Mouse (Mus musculus) lung, embryonic 14.5 days (tissue): ENCODE data around the gene Inpp5a. TPM values are rescaled to one million over a fixed set of nuclear protein-coding genes. Genes with fewer than 3 reads are reported as not detected.

Experiments used
- ATAC-seq: fragments of 200-750 bp; cut with Nextera tagmentation; 2 replicates; pipeline ENCODE4 v1.8.0; 2017; ENCODE audit warnings: mild to moderate bottlenecking, moderate TSS enrichment, moderate library complexity; ENCODE audit not compliant: insufficient read depth
- DNase-seq: peaks from one replicate; pipeline ENCODE4 v3.0.0-alpha.2; 2015
- H3K27ac ChIP-seq: fragments of 300-500 bp; sonication (generic); 2 replicates; pipeline ENCODE4 v1.5.1; 2014; ENCODE audit warnings: low read depth, mild to moderate bottlenecking, moderate library complexity
- H3K27me3 ChIP-seq: fragments of 300-500 bp; sonication (generic); 2 replicates; pipeline ENCODE4 v1.6.1; 2014; ENCODE audit warnings: low read length, control low read depth; ENCODE audit not compliant: insufficient read depth
- H3K36me3 ChIP-seq: fragments of 300-500 bp; sonication (generic); 2 replicates; pipeline ENCODE4 v1.6.1; 2014; ENCODE audit warnings: control low read depth; ENCODE audit not compliant: insufficient read depth
- H3K4me1 ChIP-seq: fragments of 300-500 bp; sonication (generic); 2 replicates; pipeline ENCODE4 v1.6.1; 2014; ENCODE audit warnings: antibody characterized with exemption, control low read depth; ENCODE audit not compliant: insufficient read depth
- H3K4me2 ChIP-seq: fragments of 300-500 bp; sonication (generic); 2 replicates; pipeline ENCODE4 v1.6.1; 2014; ENCODE audit warnings: mild to moderate bottlenecking
- H3K4me3 ChIP-seq: fragments of 300-500 bp; sonication (generic); 2 replicates; pipeline ENCODE4 v1.5.1; 2014; ENCODE audit warnings: low read depth, low read length
- H3K9ac ChIP-seq: fragments of 300-500 bp; sonication (generic); 2 replicates; pipeline ENCODE4 v1.6.1; 2014
- H3K9me3 ChIP-seq: fragments of 300-500 bp; sonication (generic); 2 replicates; pipeline ENCODE4 v1.6.1; 2016; ENCODE audit warnings: low read depth, low read length, control low read depth
- CTCF ChIP-seq: IDR thresholded peaks from 2 replicates; pipeline ENCODE4 v1.5.1; 2016; ENCODE audit warnings: antibody characterized with exemption, low read depth
- WGBS: fragments of 180-500 bp; shearing (Covaris S2); extraction: QIAGEN DNeasy Blood & Tissue Kit; methylation state at CpG from one replicate; pipeline ENCODE4 v1.1.7; 2014; 5-methylcytosine and 5-hydroxymethylcytosine counted together
- polyA plus RNA-seq: library from polyadenylated mRNA; unstranded; fragments of >200 nt; fragmentation: Nextera tagmentation; extraction: Ambion mirVana; gene quantifications from 2 replicates; pipeline ENCODE4 v1.2.1, GENCODE M21; 2014

The Inpp5a gene
- polyA plus RNA-seq, 1 experiment from 2014 or later: 47.7 TPM

GRCm38 (mm10) chr7:139467177-139467895 is 78.4 kb downstream of the Inpp5a start:
- Histone ChIP-seq H3K4me1 (peaks cover 24% of the 10 kb centered on the region), H3K4me2 (no peak overlapping the region), H3K9ac (peak overlapping the region; percentile 20), H3K9me3 (no peaks in the 10 kb centered on the region), H3K27ac (peak overlapping the region; percentile 84), H3K27me3 (no peaks in the 10 kb centered on the region), H3K36me3 (no peaks in the 10 kb centered on the region), H3K4me3 (no peak overlapping the region)
- peak; percentile 71 for DNase-seq
- 44% methylated on average over 10 of the region's 10 CpGs for WGBS
- peak; percentile 63; the same call in 1 of the 2 replicates for ATAC-seq
- no peak for TF ChIP-seq CTCF

DNA sequence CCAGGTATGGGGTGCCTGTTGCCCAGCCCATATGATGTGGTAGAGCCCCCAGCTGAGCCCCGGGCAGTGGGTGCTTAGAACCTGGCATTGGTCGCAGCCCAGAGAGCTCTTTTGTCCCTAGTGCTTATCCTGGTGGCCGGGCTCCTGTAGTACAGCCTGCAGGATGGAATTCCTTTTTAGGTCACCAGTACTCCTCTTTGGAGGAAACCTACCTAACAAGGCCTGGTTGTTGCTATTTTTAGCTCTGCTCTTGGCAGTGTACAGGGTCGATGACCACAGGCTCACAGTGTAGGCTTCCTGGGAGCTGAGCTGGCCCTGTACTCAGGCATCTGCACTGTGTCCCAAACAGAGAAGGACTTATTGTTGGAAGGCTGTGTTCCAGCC is 79.0 kb downstream of the Inpp5a start:
- H3K27me3 ChIP-seq: no peaks in the 10 kb centered on the region
- WGBS: 27% methylated on average over 4 of the region's 4 CpGs
- H3K36me3 ChIP-seq: no peaks in the 10 kb centered on the region
- DNase-seq: peak; percentile 57
- no peak overlapping the region for H3K4me3 ChIP-seq
- TF ChIP-seq CTCF: peak; percentile 31; the same call in 1 of the 2 replicates
- H3K9me3 ChIP-seq: no peaks in the 10 kb centered on the region
- H3K9ac ChIP-seq: peak overlapping the region; percentile 20
- H3K4me2 ChIP-seq: no peak overlapping the region
- ATAC-seq: peak; percentile 46; the same call in 1 of the 2 replicates
- H3K27ac ChIP-seq: peak overlapping the region; percentile 84
- H3K4me1 ChIP-seq: peaks cover 25% of the 10 kb centered on the region

DNA sequence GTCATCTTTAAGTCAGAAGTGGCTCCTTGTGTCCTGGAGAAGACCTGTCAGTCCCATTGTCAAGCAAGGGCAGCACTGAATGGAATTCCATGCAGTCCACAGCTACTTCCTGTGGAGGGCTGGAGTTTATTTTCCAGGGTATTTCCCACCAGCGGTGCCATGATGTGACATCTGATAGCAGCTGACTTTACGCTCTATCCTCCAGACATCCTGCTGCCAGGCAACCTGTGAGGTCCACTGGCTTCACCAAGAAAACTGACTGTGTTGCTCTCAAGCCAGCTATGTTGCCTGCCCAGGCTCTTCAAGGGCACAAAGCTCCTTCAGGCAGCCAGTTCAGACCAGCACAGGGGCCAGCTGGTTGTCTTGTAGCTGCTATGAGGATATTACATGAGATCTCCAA is 79.5 kb downstream of the Inpp5a start:
- Histone ChIP-seq H3K9me3 (no peaks in the 10 kb centered on the region), H3K9ac (no peak overlapping the region), H3K4me2 (no peak overlapping the region), H3K4me1 (peaks cover 27% of the 10 kb centered on the region), H3K4me3 (no peak overlapping the region), H3K36me3 (no peaks in the 10 kb centered on the region), H3K27me3 (no peaks in the 10 kb centered on the region), H3K27ac (peak overlapping the region; percentile 84)
- ATAC-seq (peak; percentile 6; the same call in 1 of the 2 replicates), DNase-seq (peak; percentile 61)
- WGBS: 29% methylated on average over 2 of the region's 2 CpGs
- 0 out of 2 replicates have a peak, but pooled peaks have one; percentile 10 for TF ChIP-seq CTCF

DNA sequence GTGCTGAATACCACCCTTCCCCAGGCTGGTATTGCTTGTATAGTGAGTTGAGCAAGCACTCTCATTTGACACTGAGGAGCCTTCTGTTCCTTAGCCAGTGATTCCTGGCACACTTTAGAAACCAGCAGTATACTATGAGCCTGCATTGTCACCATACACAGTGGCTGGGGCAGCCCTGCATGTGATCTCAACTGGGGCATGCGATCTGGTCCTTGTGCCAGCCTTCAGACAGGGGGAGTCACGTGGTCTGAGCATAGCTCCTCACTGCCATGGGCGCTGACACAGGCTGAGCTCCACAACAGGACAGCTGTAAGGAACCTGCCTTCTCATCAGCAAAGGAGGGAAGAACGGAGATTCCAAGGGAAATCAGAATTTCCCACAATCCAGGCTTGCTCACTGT is 80.5 kb downstream of the Inpp5a start:
- no peak for TF ChIP-seq CTCF
- H3K9me3 ChIP-seq: no peaks in the 10 kb centered on the region
- no peaks in the 10 kb centered on the region for H3K36me3 ChIP-seq
- H3K4me2 ChIP-seq: no peak overlapping the region
- DNase-seq (no peak), ATAC-seq (no peak)
- H3K27ac ChIP-seq: no peak overlapping the region
- WGBS: 80% methylated on average over 4 of the region's 4 CpGs
- H3K27me3 ChIP-seq: no peaks in the 10 kb centered on the region
- no peak overlapping the region for H3K9ac ChIP-seq
- no peak overlapping the region for H3K4me3 ChIP-seq
- peaks cover 27% of the 10 kb centered on the region for H3K4me1 ChIP-seq

DNA sequence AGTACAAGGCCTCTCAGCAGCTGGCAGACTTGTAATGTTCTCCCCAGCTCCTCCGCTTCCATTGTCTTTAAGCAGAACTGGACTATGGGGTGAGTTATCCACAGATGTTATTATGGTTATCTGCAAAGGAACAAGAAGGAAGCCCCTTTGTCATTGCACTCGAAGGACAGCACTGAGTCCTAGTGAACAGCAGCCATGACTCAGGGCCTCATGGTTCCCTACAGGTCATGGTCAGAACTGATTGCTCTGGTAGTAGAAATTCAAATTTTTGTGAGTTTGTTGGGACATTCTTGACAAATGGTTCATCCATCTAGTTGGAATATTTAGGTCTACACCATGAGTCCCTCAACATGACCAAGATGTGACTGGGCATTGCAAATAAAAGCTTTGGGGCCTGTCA is 81.6 kb downstream of the Inpp5a start:
- 81% methylated on average over 2 of the region's 2 CpGs for WGBS
- ATAC-seq: no peak
- Histone ChIP-seq H3K9me3 (no peaks in the 10 kb centered on the region), H3K4me2 (no peak overlapping the region), H3K9ac (no peak overlapping the region), H3K27me3 (no peaks in the 10 kb centered on the region), H3K4me1 (peaks cover 27% of the 10 kb centered on the region), H3K27ac (no peak overlapping the region), H3K36me3 (no peaks in the 10 kb centered on the region), H3K4me3 (no peak overlapping the region)
- TF ChIP-seq CTCF: no peak
- DNase-seq: no peak

DNA sequence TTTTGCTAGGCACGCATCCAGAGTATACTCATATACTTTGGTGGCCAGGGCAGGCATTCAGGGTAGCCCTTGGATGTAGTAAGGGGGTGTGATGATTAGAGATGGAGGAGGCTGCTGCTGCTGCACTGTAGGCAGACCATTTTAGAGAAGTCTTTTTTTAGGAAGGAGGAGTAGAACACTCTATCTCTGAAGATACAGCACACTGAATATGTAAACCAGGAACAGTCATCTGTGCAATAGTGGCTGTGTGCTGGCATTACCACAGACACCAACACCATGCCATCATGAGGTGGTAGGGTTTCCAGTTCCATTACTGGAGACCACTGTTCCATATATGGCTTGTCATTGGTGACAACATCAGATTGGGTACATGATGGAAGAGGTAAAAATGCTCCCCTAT is 83.1 kb downstream of the Inpp5a start:
- 78% methylated on average over 1 of the region's 1 CpGs for WGBS
- Histone ChIP-seq H3K4me2 (no peak overlapping the region), H3K4me1 (peaks cover 19% of the 10 kb centered on the region), H3K9ac (no peak overlapping the region), H3K36me3 (0 out of 2 replicates have a peak, but pooled peaks cover under 1% of the 10 kb centered on the region), H3K4me3 (no peak overlapping the region), H3K27ac (no peak overlapping the region), H3K27me3 (no peaks in the 10 kb centered on the region), H3K9me3 (no peaks in the 10 kb centered on the region)
- ATAC-seq: no peak
- TF ChIP-seq CTCF: no peak
- DNase-seq: no peak

DNA sequence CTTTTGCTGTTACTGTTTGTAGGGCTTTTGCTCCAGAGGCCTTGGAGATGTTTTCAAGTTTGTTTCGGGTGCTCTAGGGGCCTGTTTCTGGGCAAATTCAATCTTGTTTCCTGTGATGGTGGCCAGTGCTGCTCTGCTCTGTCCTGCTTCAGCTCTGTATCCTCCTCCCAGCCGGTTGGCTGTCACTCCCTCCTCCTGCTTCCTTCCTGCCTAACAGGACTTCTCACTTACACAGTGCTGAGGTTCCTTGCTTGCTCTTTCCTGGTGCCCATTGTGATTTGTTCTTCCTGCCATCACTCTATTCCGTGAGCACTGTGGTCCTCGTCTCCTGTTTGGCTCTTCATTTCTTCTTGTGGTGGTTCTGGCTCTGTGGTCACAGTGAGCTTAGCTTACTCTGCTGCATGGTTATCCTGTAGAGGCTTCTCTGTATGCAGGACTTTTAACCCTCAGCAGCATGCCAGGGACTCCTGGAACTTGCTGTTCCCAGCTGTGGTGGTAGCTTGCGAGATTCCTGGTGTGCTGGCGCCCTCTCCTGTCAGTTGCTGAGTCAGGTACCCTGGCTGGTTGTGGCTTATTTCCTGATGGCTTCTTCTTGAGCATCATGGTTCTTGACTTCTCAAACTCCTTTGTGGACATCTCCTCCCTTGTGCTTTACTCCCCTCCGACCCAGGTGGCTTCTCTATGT is 84.1 kb downstream of the Inpp5a start:
- no peak overlapping the region for H3K9ac ChIP-seq
- 23% methylated on average over 7 of the region's 7 CpGs for WGBS
- no peak overlapping the region for H3K4me2 ChIP-seq
- H3K27ac ChIP-seq: peak overlapping the region; percentile 26; the same call in 1 of the 2 replicates
- H3K4me1 ChIP-seq: peaks cover 9% of the 10 kb centered on the region
- H3K4me3 ChIP-seq: no peak overlapping the region
- peak; percentile 94 for TF ChIP-seq CTCF
- ATAC-seq: peak; percentile 85
- 0 out of 2 replicates have a peak, but pooled peaks cover 4% of the 10 kb centered on the region for H3K36me3 ChIP-seq
- H3K27me3 ChIP-seq: no peaks in the 10 kb centered on the region
- DNase-seq: peak; percentile 94
- no peaks in the 10 kb centered on the region for H3K9me3 ChIP-seq
